Mouse (Mus musculus): Measurements from ENCODE around the gene Hipk2. TPM values are rescaled to one million over a fixed set of nuclear protein-coding genes. Genes with fewer than 3 reads are reported as not detected.
A peak's percentile ranks its signal among the peaks of the same experiment; 100 is the strongest.

The Hipk2 gene
- polyA plus RNA-seq (2014; fragmentation: Nextera tagmentation; extraction: Ambion mirVana): 9.3 and 10.7 TPM in 2 replicates

GRCm38 (mm10) chr6:38876071-38876911 is at the start of gene Hipk2:
Gene Hipk2, minus strand, starts transcription at chr6:38876165.
- ATAC-seq (ENCODE audit: low read depth): peak; percentile 95

DNA sequence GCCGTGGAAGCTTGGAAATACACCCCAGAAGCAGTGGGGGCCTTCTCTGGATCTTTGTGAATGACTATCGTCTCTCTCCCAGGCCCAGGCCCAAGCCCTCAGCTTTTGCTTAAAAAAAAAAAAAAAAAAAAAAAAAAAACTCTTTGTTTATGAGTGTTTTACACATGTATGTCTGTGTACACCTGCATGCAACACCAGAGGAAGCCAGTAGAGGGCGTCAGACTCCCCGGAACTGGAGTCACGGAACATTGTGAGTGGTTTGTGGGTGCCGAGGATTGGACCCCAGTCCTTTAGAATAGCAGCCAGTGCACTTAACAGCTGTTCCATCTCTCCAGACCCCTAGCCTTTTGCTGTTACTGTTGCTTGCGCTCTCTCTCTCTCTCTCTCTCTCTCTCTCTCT is 49.8 kb upstream of the Hipk2 start:
- H3K4me3 ChIP-seq (ENCODE audit: low read depth, low read length): peak overlapping the region; percentile 18
- DNase-seq (ENCODE audit: low spot score) (no peak), ATAC-seq (ENCODE audit: low read depth) (no peak)
- H3K36me3 ChIP-seq (ENCODE audit: control insufficient read depth, insufficient read depth, low read length): no peaks in the 10 kb centered on the region
- no peaks in the 10 kb centered on the region for H3K9me3 ChIP-seq (ENCODE audit: control insufficient read depth, low read length)
- H3K4me1 ChIP-seq (ENCODE audit: control insufficient read depth, insufficient read depth, low read length): no peaks in the 10 kb centered on the region
- no peak overlapping the region for H3K27ac ChIP-seq (replicated peaks; ENCODE audit: low read depth, low read length)
- WGBS: 57% methylated on average over 7 of the region's 7 CpGs
- H3K27me3 ChIP-seq (replicated peaks; ENCODE audit: control insufficient read depth, insufficient read depth, low read length): no peaks in the 10 kb centered on the region
- no peak overlapping the region for H3K9ac ChIP-seq (ENCODE audit: low read depth, low read length)
- H3K4me2 ChIP-seq (ENCODE audit: low read depth, low read length): peak overlapping the region; percentile 40

More at GRCm38 (mm10) chr6:38876071-38876911, at the start of gene Hipk2:
- WGBS: under 1% methylated on average over 25 of the region's 108 CpGs
- Histone ChIP-seq H3K9me3 (ENCODE audit: control insufficient read depth, low read length) (no peaks in the 10 kb centered on the region), H3K27ac (replicated peaks; ENCODE audit: low read depth, low read length) (peak within 1 kb of the TSS; percentile 92), H3K4me1 (ENCODE audit: control insufficient read depth, insufficient read depth, low read length) (no peaks in the 10 kb centered on the region; the same call in 1 of the 2 replicates), H3K27me3 (replicated peaks; ENCODE audit: control insufficient read depth, insufficient read depth, low read length) (no peaks in the 10 kb centered on the region), H3K36me3 (ENCODE audit: control insufficient read depth, insufficient read depth, low read length) (no peaks in the 10 kb centered on the region), H3K4me3 (ENCODE audit: low read depth, low read length) (peak within 1 kb of the TSS; percentile 88), H3K9ac (ENCODE audit: low read depth, low read length) (peak within 1 kb of the TSS; percentile 98), H3K4me2 (ENCODE audit: low read depth, low read length) (peak within 1 kb of the TSS; percentile 63)
- DNase-seq (ENCODE audit: low spot score): peak; percentile 95

GRCm38 (mm10) chr6:38923870-38924817 is 48.2 kb upstream of the Hipk2 start:
- WGBS: 91% methylated on average over 18 of the region's 18 CpGs
- Histone ChIP-seq H3K4me2 (ENCODE audit: low read depth, low read length) (no peak overlapping the region), H3K36me3 (ENCODE audit: control insufficient read depth, insufficient read depth, low read length) (no peaks in the 10 kb centered on the region), H3K27me3 (replicated peaks; ENCODE audit: control insufficient read depth, insufficient read depth, low read length) (no peaks in the 10 kb centered on the region), H3K4me1 (ENCODE audit: control insufficient read depth, insufficient read depth, low read length) (no peaks in the 10 kb centered on the region), H3K4me3 (ENCODE audit: low read depth, low read length) (no peak overlapping the region), H3K27ac (replicated peaks; ENCODE audit: low read depth, low read length) (no peak overlapping the region), H3K9me3 (ENCODE audit: control insufficient read depth, low read length) (no peaks in the 10 kb centered on the region), H3K9ac (ENCODE audit: low read depth, low read length) (no peak overlapping the region)
- DNase-seq (ENCODE audit: low spot score) (no peak), ATAC-seq (ENCODE audit: low read depth) (no peak)

GRCm38 (mm10) chr6:38923450-38923849 is 47.5 kb upstream of the Hipk2 start:
- DNase-seq (ENCODE audit: low spot score) (no peak), ATAC-seq (ENCODE audit: low read depth) (no peak)
- Histone ChIP-seq H3K27ac (replicated peaks; ENCODE audit: low read depth, low read length) (no peak overlapping the region), H3K4me1 (ENCODE audit: control insufficient read depth, insufficient read depth, low read length) (no peaks in the 10 kb centered on the region), H3K27me3 (replicated peaks; ENCODE audit: control insufficient read depth, insufficient read depth, low read length) (no peaks in the 10 kb centered on the region), H3K9ac (ENCODE audit: low read depth, low read length) (no peak overlapping the region), H3K36me3 (ENCODE audit: control insufficient read depth, insufficient read depth, low read length) (no peaks in the 10 kb centered on the region), H3K9me3 (ENCODE audit: control insufficient read depth, low read length) (no peaks in the 10 kb centered on the region), H3K4me3 (ENCODE audit: low read depth, low read length) (no peak overlapping the region), H3K4me2 (ENCODE audit: low read depth, low read length) (no peak overlapping the region)
- WGBS: 95% methylated on average over 4 of the region's 4 CpGs

DNA sequence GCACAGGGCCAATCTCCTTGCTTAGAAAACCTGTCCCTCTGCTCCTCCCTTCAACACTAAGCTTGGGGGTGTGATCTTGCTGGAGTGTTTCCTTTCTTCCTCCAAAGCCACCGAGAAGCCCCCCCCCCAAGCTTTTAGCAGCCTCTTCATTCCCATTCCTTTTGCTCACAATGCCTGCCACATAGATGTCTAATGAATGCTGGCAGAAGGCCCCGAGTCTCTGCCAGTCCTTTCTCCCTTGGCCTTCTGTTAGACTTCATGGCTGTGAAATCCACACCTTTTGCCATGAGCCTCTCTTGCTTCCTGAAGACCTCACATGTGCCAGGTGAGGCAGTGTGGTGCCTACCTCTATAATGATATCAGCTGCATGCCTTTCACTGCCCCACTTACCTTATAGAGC is 46.6 kb upstream of the Hipk2 start:
- Histone ChIP-seq H3K27ac (replicated peaks; ENCODE audit: low read depth, low read length) (no peak overlapping the region), H3K36me3 (ENCODE audit: control insufficient read depth, insufficient read depth, low read length) (no peaks in the 10 kb centered on the region), H3K9ac (ENCODE audit: low read depth, low read length) (no peak overlapping the region), H3K4me2 (ENCODE audit: low read depth, low read length) (no peak overlapping the region), H3K9me3 (ENCODE audit: control insufficient read depth, low read length) (no peaks in the 10 kb centered on the region), H3K4me1 (ENCODE audit: control insufficient read depth, insufficient read depth, low read length) (no peaks in the 10 kb centered on the region), H3K27me3 (replicated peaks; ENCODE audit: control insufficient read depth, insufficient read depth, low read length) (no peaks in the 10 kb centered on the region), H3K4me3 (ENCODE audit: low read depth, low read length) (no peak overlapping the region)
- 72% methylated on average over 2 of the region's 2 CpGs for WGBS
- DNase-seq (ENCODE audit: low spot score): no peak
- ATAC-seq (ENCODE audit: low read depth): no peak

DNA sequence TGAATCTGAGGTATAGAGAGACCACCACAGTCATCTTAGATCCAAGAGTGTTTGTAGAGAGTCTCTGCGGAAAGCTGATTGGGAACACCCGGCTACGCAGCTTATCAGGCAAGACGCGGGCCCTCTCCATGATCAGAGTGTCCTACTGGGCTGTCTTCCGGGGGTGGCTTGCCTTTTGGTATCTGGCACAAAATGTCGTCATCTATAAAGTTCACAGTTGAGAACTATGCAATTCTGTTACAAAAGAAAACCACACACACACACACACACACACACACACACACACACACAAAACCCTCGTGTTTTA is 45.8 kb upstream of the Hipk2 start:
- DNase-seq (ENCODE audit: low spot score) (no peak), ATAC-seq (ENCODE audit: low read depth) (no peak)
- H3K9ac ChIP-seq (ENCODE audit: low read depth, low read length): no peak overlapping the region
- no peaks in the 10 kb centered on the region for H3K36me3 ChIP-seq (ENCODE audit: control insufficient read depth, insufficient read depth, low read length)
- no peak overlapping the region for H3K27ac ChIP-seq (replicated peaks; ENCODE audit: low read depth, low read length)
- H3K9me3 ChIP-seq (ENCODE audit: control insufficient read depth, low read length): no peaks in the 10 kb centered on the region
- H3K4me2 ChIP-seq (ENCODE audit: low read depth, low read length): no peak overlapping the region
- 92% methylated on average over 8 of the region's 8 CpGs for WGBS
- H3K4me3 ChIP-seq (ENCODE audit: low read depth, low read length): no peak overlapping the region
- no peaks in the 10 kb centered on the region for H3K27me3 ChIP-seq (replicated peaks; ENCODE audit: control insufficient read depth, insufficient read depth, low read length)
- H3K4me1 ChIP-seq (ENCODE audit: control insufficient read depth, insufficient read depth, low read length): no peaks in the 10 kb centered on the region

DNA sequence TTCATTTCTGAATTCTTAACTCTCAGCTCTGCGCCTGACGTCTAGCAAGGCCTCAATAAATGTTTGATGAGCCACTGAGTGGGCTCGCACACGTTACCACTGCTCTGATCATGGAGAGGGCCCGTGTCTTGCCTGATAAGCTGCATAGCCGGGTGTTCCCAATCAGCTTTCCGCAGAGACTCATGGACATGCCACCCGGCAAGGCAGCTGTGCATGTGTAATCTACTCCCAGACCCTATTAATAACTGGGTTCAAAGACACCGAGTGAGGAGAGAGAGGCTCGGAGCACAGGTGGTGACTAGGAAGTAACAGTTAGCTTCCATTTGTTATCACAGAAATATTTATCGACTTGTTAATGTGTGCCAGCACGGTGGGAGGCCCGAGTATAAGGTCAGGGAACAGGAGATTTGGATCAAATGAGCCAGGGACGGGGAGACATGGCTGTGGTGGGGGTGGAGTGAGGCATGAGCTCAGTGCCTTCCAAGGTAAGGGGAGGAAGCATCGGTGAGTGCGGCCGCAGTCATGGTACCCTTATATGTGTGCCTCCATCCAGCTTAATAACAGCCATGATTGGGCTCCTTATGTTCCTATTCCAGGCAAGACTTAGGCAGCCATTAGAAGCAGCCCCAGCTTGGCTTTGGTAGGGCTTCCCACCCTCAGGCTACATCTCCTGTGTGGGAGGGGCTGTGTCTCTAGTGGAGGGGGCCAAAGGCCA is 45.3 kb upstream of the Hipk2 start:
- H3K4me3 ChIP-seq (ENCODE audit: low read depth, low read length): no peak overlapping the region
- H3K27me3 ChIP-seq (replicated peaks; ENCODE audit: control insufficient read depth, insufficient read depth, low read length): no peaks in the 10 kb centered on the region
- H3K9me3 ChIP-seq (ENCODE audit: control insufficient read depth, low read length): no peaks in the 10 kb centered on the region
- 79% methylated on average over 17 of the region's 17 CpGs for WGBS
- H3K27ac ChIP-seq (replicated peaks; ENCODE audit: low read depth, low read length): no peak overlapping the region
- ATAC-seq (ENCODE audit: low read depth): 0 out of 2 replicates have a peak, but pooled peaks have one; percentile 30
- DNase-seq (ENCODE audit: low spot score): peak; percentile 17
- H3K4me2 ChIP-seq (ENCODE audit: low read depth, low read length): no peak overlapping the region
- no peaks in the 10 kb centered on the region for H3K4me1 ChIP-seq (ENCODE audit: control insufficient read depth, insufficient read depth, low read length)
- no peak overlapping the region for H3K9ac ChIP-seq (ENCODE audit: low read depth, low read length)
- no peaks in the 10 kb centered on the region for H3K36me3 ChIP-seq (ENCODE audit: control insufficient read depth, insufficient read depth, low read length)

- H3K27ac ChIP-seq (replicated peaks; ENCODE audit: low read depth, low read length): no peak overlapping the region
- H3K4me3 ChIP-seq (ENCODE audit: low read depth, low read length): no peak overlapping the region
- H3K9ac ChIP-seq (ENCODE audit: low read depth, low read length): no peak overlapping the region
- no peaks in the 10 kb centered on the region for H3K36me3 ChIP-seq (ENCODE audit: control insufficient read depth, insufficient read depth, low read length)
- no peak overlapping the region for H3K4me2 ChIP-seq (ENCODE audit: low read depth, low read length)
- no peak for DNase-seq (ENCODE audit: low spot score)
- H3K4me1 ChIP-seq (ENCODE audit: control insufficient read depth, insufficient read depth, low read length): peaks cover 3% of the 10 kb centered on the region; the same call in 1 of the 2 replicates
- 76% methylated on average over 6 of the region's 6 CpGs for WGBS
- no peaks in the 10 kb centered on the region for H3K27me3 ChIP-seq (replicated peaks; ENCODE audit: control insufficient read depth, insufficient read depth, low read length)
- H3K9me3 ChIP-seq (ENCODE audit: control insufficient read depth, low read length): no peaks in the 10 kb centered on the region
- ATAC-seq (ENCODE audit: low read depth): no peak
Measured at GRCm38 (mm10) chr6:38920141-38920540, 44.2 kb upstream of the Hipk2 start.

Measured in embryonic facial prominence, embryonic 14.5 days (tissue).